Mouse (Mus musculus): ENCODE data around the gene Capn1.

The Capn1 gene

DNA sequence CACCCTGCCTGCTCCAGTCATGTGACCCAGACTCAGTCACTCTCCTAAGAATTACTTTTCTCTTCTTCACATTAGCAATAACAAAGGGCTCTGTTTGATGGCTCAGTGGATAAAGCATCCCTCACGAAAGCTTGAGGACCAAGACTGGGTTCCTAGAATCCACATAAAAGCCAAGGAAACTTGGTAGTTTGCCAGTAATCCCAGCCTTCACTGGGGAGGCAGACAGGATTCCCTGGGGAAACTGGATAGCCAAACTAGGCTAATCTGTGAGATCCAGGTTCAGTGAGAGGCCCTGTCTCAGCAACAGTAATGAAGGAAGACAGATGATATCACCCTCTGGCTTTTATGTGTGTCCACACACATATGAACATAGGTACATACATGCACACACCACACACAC, 24.8 kb downstream of the Capn1 start:
- in situ Hi-C loops (cut with MseI, MboI) = no loop called here

DNA sequence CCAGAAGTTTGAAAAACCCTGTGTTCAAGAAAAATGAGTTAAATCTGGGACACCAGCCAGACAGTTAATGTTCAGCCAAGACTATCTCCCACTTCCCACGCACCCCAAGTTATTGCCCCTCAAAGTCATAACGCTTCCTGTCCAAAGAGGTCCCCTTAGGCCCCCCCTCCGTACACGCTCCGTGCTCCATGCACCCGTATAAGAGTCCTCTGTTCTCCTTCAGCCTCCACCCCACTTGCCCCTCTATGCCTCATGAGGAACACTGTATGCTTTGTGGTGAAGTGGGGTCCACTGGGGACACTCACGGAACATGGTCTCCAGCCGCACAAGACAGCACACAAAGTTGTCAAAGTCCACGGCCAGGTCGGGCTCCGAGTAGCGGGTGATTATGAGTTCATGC, 25.7 kb downstream of the Capn1 start:
- in situ Hi-C loops (cut with MseI, MboI) = no loop called here

DNA sequence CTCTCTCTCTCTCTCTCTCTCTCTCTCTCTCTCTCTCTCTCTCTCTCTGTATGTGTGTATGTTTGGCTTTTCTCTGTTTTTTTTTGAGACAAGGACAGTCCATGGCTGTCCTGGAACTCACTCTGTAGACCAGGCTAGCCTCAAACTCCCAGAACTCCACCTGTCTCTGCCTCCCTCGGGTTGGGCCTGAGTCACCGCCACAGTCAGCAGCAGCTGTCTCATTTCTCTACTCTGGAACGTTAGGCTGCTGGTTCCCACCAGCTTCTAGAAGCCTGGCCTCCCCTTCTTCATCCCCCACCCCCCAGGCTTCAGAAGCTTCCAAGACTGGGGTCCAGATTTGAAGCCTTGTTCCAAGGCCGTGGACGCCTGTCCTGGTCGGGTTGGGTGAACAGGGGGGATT, 26.1 kb downstream of the Capn1 start:
- in situ Hi-C loops (cut with MseI, MboI) = no loop called here

DNA sequence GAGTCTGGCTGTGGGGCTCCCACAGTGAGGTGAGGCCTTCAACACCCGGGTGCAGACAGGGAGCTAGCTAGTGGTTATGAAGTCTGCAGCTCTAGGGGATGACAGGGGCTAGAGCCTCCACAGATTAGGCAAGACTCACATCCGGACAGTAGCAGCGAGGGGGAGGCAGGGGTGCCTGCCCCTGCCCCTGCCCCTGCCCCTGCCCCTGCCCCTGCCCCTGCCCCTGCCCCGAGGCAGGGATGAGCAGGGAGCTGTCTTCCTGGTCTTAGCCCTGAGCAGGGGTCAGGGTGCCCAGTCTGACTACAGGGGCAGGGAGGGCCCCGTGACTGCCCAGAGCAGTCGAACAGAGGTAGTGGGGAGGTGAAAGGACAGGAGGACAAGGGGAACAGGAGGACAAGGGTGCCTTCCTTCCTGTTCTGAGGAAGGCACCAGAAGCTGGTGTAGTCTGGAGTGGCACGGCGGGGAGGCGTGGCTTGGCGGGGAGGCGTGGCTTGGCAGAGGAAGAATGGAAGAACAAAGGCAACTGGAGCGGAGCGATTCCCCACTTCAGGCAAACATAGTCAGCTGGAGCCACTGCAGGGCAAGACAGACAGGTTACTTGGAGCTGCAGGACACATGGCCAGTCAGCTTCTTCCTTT, 26.8 kb downstream of the Capn1 start:
- in situ Hi-C loops (cut with MseI, MboI) = no loop called here

DNA sequence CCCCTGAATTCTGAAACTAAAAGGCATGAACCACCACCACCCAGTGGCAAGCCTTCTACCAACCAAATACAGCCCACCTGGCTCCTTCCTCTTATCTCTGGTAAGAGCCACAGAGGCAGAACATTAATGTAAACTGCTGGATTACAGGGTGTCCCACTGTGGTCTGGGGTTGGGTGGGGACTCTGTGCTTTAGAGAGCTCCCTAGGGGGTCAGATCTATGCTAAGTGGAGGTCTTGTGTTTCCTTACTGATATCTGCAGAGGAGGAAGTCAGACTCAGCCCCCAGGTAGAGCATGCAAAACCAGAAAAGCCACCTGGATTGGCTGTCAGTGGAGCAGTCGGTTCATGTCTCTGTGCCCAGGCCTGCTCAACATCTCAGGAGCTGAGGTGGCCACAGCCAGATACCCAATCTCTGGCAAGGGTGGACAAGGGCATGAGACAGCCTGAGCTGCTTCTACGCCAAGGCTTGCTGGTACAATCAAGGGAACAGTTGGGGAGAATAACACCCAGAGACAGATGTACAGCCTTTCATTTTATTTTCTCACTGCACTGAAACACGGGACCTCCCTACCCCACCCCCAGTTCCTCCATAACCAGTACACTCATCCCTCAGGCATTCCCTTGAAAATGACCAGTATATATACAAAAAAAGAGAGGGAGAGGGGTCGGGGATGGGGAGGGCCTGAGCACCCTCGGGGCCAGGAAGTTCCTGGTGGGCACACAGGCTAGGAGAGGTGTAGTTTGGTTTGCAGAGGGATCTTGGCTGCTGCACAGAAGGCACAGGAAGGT, 27.5 kb downstream of the Capn1 start:
- in situ Hi-C loops (cut with MseI, MboI) = no loop called here

DNA sequence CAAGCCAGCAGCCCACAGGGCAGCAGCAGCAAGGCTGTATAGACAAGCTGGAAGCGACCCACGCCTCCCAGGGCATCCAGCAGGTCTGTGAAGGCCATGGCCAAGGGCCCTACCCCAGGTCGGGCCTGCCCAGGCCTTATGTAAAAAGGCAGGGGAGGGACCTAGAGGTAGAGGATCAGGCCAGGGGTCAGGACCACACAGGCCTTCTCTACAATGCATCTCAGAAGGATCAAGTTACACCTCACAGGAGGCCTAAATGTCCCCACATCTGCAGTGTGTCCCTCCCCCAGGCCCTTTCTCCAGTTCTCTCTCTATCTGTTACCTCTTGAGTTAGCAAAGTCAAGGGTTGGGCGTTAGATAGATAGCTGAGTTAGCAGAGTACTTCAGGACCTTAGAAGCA, 29.7 kb downstream of the Capn1 start, which contains the start of gene Slc22a20:
TSS of gene Slc22a20 (minus strand) at position 101 of the 400 bp plus-strand sequence.
- in situ Hi-C loops (cut with MseI, MboI) = no loop called here

DNA sequence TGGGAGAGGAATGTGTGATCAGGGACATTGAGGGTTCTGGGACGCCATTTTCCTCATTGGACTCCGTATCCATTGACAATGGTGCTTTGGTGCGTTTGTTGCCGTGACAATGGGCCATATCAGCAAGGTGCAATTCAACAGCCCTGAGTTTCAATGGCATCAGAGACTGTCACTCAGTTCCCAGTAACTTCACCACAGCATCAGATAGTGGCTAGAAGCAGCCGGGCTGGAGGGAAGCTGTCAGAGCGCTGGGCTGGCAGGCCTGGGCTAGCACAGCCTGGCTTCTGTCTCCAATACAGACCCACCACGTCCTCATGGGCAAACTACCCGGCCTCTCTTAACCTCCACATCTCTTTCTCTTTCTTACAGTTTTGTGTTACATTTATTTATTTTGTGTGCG, 35.2 kb downstream of the Capn1 start:
- in situ Hi-C loops (cut with MseI, MboI) = no loop called here

- in situ Hi-C loops (cut with MseI, MboI) = no loop called here
These were observed 38.0 kb downstream of the Capn1 start for GRCm38 (mm10) chr19:5977717-5978116.

GRCm38 (mm10) chr19:5975676-5976075, 40.0 kb downstream of the Capn1 start:
- in situ Hi-C loops (cut with MseI, MboI) = no loop called here

DNA sequence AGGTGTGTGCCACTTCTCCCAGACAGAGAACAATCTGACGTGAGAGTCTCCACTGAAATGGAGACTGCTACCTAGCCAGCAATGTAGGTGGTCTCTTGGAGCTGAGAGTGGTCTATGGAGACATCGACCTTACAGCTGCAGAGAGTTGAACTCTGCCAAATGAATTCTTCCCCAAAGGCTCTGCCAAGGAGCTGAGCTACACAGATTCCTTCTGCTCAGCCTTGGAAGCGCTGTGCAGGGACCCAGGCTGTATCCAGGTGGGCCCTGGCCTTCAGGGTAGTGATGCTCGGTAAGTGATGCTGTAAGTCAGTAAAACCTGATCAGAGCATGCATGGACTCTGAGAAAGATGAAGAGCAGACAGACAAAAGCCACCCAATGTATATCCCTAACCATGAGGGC, 40.6 kb downstream of the Capn1 start:
- in situ Hi-C loops (cut with MseI, MboI) = no loop called here

DNA sequence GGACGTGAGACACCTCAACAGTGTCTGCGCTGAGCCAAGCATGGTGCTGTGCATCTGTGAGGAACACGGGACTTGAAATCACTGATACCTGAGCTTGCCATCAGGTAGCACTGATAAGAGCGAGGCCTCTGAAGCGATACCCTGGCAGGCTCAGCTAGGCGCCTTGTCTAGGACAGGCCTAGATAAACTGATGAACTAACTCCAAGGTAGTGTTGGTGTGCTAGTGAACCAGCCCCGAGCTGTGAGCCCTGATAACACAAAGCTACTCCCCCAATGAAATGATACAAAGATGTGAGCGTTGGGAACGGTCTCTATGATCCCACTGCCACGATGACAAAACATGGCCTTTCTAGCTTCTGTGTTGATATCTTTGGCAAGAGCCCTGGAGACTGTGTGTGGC, 48.0 kb downstream of the Capn1 start:
- in situ Hi-C loops (cut with MseI, MboI) = loop anchor here (5.0 to 10.0 kb wide), 2 partner anchors 50 to 157 kb away; partner anchors contain the start of genes Capn1 (in 1 of the 2) and Snx15 (in 1 of the 2)

GRCm38 (mm10) chr19:5966786-5967185, 48.9 kb downstream of the Capn1 start:
- in situ Hi-C loops (cut with MseI, MboI) = loop anchor here (5.0 to 10.0 kb wide), 2 partner anchors 51 to 158 kb away; partner anchors contain the start of genes Capn1 (in 1 of the 2) and Snx15 (in 1 of the 2)

DNA sequence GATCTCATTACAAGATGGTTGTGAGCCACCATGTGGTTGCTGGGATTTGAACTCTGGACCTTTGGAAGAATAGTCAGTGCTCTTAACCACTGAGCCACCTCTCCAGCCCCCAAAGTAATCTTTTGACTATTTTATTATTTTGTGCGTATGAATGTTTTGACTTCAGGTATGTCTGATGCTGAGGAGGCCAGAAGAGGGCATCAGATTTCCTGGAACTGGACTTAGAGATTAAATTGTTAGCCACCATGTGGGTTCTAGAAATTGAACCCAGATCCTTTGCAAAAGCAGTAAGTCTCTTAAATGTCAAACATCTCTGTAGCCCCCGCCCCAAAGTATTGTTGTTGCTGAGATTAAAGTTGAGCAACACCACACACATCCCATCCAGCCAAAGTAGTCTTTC, 49.8 kb downstream of the Capn1 start:
- in situ Hi-C loops (cut with MseI, MboI) = loop anchor here (5.0 to 10.0 kb wide), 2 partner anchors 51 to 159 kb away; partner anchors contain the start of genes Capn1 (in 1 of the 2) and Snx15 (in 1 of the 2)

DNA sequence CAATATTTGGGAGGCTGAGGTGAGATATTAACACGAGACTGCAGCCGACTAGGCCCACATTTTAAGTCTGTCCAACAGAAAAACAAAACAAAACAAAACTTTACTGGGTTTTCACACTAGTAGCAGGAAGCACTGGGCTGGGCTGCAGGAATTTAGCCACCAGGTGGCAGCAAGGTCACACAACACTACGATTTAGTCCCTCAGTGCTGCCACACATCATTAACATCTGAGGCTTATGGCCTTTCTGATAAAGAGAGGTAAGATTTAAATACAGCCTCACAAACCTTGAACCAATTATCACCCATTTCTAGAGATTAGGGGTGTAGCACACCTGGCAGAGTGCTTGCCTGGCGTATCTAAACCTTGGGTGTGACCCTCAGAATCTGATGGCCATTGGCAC, 50.4 kb downstream of the Capn1 start:
- in situ Hi-C loops (cut with MseI, MboI) = loop anchor here (5.0 to 10.0 kb wide), 2 partner anchors 52 to 160 kb away; partner anchors contain the start of genes Capn1 (in 1 of the 2) and Snx15 (in 1 of the 2)

- in situ Hi-C loops (cut with MseI, MboI) = loop anchor here (5.0 to 10.0 kb wide), 3 partner anchors 43 to 160 kb away; partner anchors contain the start of genes Capn1 (in 2 of the 2), Cdc42ep2 (in 1 of the 2) and Snx15 (in 1 of the 2)
These were observed 50.9 kb downstream of the Capn1 start for GRCm38 (mm10) chr19:5964804-5965203.

GRCm38 (mm10) chr19:5963883-5964562, 51.7 kb downstream of the Capn1 start, which contains the start of gene Pola2:
Gene Pola2, minus strand, starts transcription at chr19:5964202.
- in situ Hi-C loops (cut with MseI, MboI) = loop anchor here in 1 of 2 experiments (5.0 to 10.0 kb wide), 3 partner anchors 42 to 161 kb away; partner anchors contain the start of genes Capn1, Cdc42ep2 and Snx15

DNA sequence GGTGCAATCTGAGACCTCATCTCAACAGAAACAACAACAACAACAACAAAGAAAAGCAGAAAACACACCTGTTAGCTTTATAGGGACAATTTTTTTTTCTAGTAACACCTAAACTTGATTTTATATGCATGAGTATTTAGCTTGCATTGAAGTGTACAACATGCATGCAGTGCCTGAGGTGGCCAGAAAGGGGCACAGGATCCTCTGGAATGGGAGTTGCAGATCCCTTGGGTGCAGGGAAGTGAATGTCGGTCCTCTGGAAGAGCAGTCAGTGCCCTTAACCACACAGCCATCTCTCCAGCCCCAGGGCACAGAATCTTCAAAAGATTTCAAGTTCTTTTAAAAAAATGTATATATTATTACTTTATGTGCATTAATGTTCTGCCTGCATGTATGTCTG, 53.0 kb downstream of the Capn1 start:
- in situ Hi-C loops (cut with MseI, MboI) = loop anchor here in 1 of 2 experiments (5.0 to 10.0 kb wide), 3 partner anchors 40 to 162 kb away; partner anchors contain the start of genes Capn1, Cdc42ep2 and Snx15

- in situ Hi-C loops (cut with MseI, MboI) = loop anchor here in 1 of 2 experiments (5.0 kb wide), 1 partner anchor 35 kb away; the partner anchor contains the start of gene Cdc42ep2
These were observed 58.3 kb downstream of the Capn1 start for GRCm38 (mm10) chr19:5957371-5957770.

DNA sequence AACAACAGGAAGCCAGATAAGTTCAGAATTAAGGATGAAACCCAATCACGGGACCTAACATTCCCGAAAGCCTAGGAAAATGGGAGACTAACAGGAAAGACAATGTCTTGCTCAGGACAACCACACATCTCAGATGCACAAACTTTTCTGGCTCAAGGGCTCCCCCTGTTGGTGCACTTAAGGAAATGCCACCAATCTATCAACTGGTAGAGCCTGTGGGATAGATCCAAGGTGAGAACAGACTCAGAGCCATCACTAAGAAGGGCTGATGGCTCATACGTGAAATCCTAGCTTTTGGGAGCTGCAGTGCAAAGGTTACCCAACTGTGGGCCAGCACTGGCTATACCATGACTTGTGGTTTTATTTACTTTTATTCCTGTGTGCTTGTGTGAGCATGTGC, 59.0 kb downstream of the Capn1 start:
- in situ Hi-C loops (cut with MseI, MboI) = loop anchor here in 1 of 2 experiments (5.0 kb wide), 1 partner anchor 34 kb away; the partner anchor contains the start of gene Cdc42ep2

DNA sequence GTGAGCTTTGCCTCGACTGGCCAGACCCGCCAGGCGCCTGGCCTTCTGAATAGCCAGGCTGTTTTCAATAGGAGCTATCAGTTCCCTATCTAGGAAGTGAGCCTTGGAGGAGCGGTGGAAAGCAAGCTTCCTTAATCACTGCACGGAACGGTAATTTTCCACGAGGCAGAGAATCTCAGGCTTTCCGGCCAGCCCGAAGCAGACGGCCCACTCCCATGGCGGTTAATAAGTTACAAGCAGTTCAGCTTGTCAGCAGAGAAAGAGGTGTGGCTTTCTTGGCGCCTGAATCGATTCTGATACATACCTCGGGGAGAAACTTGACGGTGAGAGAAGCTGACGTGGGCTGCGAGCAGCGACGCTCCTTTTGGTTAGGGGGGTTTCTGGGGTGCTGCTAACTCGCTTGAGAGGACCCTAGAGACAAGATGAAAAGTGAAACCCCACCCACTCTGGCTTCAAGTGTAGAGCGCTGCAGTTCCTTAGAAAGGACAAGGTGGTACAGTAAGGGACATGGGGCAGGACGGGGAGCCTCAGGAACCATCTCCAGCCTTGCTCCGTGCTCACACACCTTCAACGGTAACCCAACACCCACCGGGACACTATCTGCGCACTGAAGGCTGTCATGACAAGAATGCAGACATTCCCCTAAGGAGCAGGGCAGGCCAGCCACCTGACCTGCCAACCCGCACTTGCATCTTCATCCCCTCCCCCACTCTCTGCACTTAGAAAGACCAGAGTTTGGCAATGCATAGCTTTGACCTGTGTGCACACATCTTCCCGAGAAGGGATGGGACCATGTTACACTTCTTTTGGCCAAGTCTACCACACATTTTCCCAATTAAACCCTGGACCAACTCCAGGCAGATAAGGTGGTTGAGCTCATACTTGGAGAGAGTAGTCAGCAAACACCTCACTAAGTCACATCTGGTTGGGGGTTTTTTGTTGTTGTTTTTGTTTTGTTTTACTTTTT, 59.7 kb downstream of the Capn1 start:
- in situ Hi-C loops (cut with MseI, MboI) = loop anchor here in 1 of 2 experiments (5.0 kb wide), 1 partner anchor 34 kb away; the partner anchor contains the start of gene Cdc42ep2
